Mouse (Mus musculus): ENCODE measurements around the gene Vmn2r58. TPM values are rescaled to one million over a fixed set of nuclear protein-coding genes. Genes with fewer than 3 reads are reported as not detected.
"Not testable (repeated sequence)": the region's sequence is repeated elsewhere in the genome, so short reads cannot be mapped to it uniquely, and the experiment has no call there.

Gene Vmn2r58
- not detected in 2 replicates for polyA plus RNA-seq (2011; ENCODE audit: insufficient read length, low read depth, missing spikeins)

- H3K4me3 ChIP-seq (ENCODE audit: insufficient read depth, low read length); H3K4me1 ChIP-seq (ENCODE audit: control insufficient read depth, insufficient read depth, low read length); H3K27ac ChIP-seq (ENCODE audit: insufficient read depth, low read length): not testable (repeated sequence)
Observed at GRCm38 (mm10) chr7:41872612-41873011, at the start of gene Vmn2r58. Gene Vmn2r58 (minus strand): TSS chr7:41872712.

Other genes with a start within 250 kb of the Vmn2r58 start
- gene Zfp788, start 239.5 kb downstream of the Vmn2r58 start, polyA plus RNA-seq (2011; ENCODE audit: insufficient read length, low read depth, missing spikeins) = 17.2 and 20.7 TPM in 2 replicates
- 0.05 TPM in 1 of 2 replicates, not detected in the other for gene Vmn2r59, start 186.3 kb upstream of the Vmn2r58 start, polyA plus RNA-seq (2011; ENCODE audit: insufficient read length, low read depth, missing spikeins)
- not detected in 2 replicates for gene Vmn2r60, start 235.1 kb upstream of the Vmn2r58 start, polyA plus RNA-seq (2011; ENCODE audit: insufficient read length, low read depth, missing spikeins)